Mouse (Mus musculus): ENCODE results near the gene Acot7. TPM values are rescaled to one million over a fixed set of nuclear protein-coding genes. Genes with fewer than 3 reads are reported as not detected.
A peak's percentile ranks its signal among the peaks of the same experiment; 100 is the strongest.

Gene Acot7
- polyA plus RNA-seq, 1 experiment from 2014 or later, result 168 TPM

- ATAC-seq, result no peak
- no peaks in the 10 kb centered on the region for H3K9me3 ChIP-seq (replicated peaks; ENCODE audit: control insufficient read depth, low read length)
- no peaks in the 10 kb centered on the region for H3K27me3 ChIP-seq (replicated peaks; ENCODE audit: control insufficient read depth, insufficient read depth, low read length)
- no peak overlapping the region for H3K9ac ChIP-seq (ENCODE audit: low read length)
- peaks cover 11% of the 10 kb centered on the region; the same call in 1 of the 2 replicates for H3K36me3 ChIP-seq (ENCODE audit: control insufficient read depth, insufficient read depth, low read length)
- H3K4me3 ChIP-seq (ENCODE audit: low read depth, low read length), result no peak overlapping the region
- H3K4me1 ChIP-seq (ENCODE audit: control insufficient read depth, insufficient read depth, low read length), result peaks cover 14% of the 10 kb centered on the region
- no peak overlapping the region for H3K27ac ChIP-seq (ENCODE audit: low read depth, low read length)
- no peak for DNase-seq (ENCODE audit: low spot score)
- 95% methylated on average over 3 of the region's 3 CpGs for WGBS
- H3K4me2 ChIP-seq (ENCODE audit: low read length), result no peak overlapping the region
These were observed 41.7 kb downstream of the Acot7 start for GRCm38 (mm10) chr4:152219591-152219990.

- Histone ChIP-seq H3K36me3 (ENCODE audit: control insufficient read depth, insufficient read depth, low read length) (peaks cover 15% of the 10 kb centered on the region; the same call in 1 of the 2 replicates), H3K4me3 (ENCODE audit: low read depth, low read length) (no peak overlapping the region), H3K27ac (ENCODE audit: low read depth, low read length) (peak overlapping the region; percentile 74), H3K9me3 (replicated peaks; ENCODE audit: control insufficient read depth, low read length) (no peaks in the 10 kb centered on the region), H3K4me2 (ENCODE audit: low read length) (0 out of 2 replicates have a peak overlapping the region, but pooled peaks have one; percentile 21), H3K27me3 (replicated peaks; ENCODE audit: control insufficient read depth, insufficient read depth, low read length) (no peaks in the 10 kb centered on the region), H3K4me1 (ENCODE audit: control insufficient read depth, insufficient read depth, low read length) (peaks cover 14% of the 10 kb centered on the region), H3K9ac (ENCODE audit: low read length) (0 out of 2 replicates have a peak overlapping the region, but pooled peaks have one; percentile 25)
- ATAC-seq, result peak; percentile 28
- WGBS, result 51% methylated on average over 6 of the region's 7 CpGs
- no peak for DNase-seq (ENCODE audit: low spot score)
These were observed 43.0 kb downstream of the Acot7 start for GRCm38 (mm10) chr4:152220771-152221410.

- 4% methylated on average over 9 of the region's 9 CpGs for WGBS
- Histone ChIP-seq H3K27me3 (replicated peaks; ENCODE audit: control insufficient read depth, insufficient read depth, low read length) (no peaks in the 10 kb centered on the region), H3K9ac (ENCODE audit: low read length) (0 out of 2 replicates have a peak overlapping the region, but pooled peaks have one; percentile 25)
These were observed 43.5 kb downstream of the Acot7 start for GRCm38 (mm10) chr4:152221411-152221887.

GRCm38 (mm10) chr4:152222111-152222510 is 44.2 kb downstream of the Acot7 start:
- no peak overlapping the region for H3K4me3 ChIP-seq (ENCODE audit: low read depth, low read length)
- H3K4me1 ChIP-seq (ENCODE audit: control insufficient read depth, insufficient read depth, low read length), result peaks cover 14% of the 10 kb centered on the region
- peaks cover 15% of the 10 kb centered on the region; the same call in 1 of the 2 replicates for H3K36me3 ChIP-seq (ENCODE audit: control insufficient read depth, insufficient read depth, low read length)
- WGBS, result 82% methylated on average over 6 of the region's 6 CpGs
- no peak overlapping the region for H3K4me2 ChIP-seq (ENCODE audit: low read length)
- peak overlapping the region; percentile 74; the same call in 1 of the 2 replicates for H3K27ac ChIP-seq (ENCODE audit: low read depth, low read length)
- H3K9me3 ChIP-seq (replicated peaks; ENCODE audit: control insufficient read depth, low read length), result no peaks in the 10 kb centered on the region
- H3K9ac ChIP-seq (ENCODE audit: low read length), result no peak overlapping the region
- no peaks in the 10 kb centered on the region for H3K27me3 ChIP-seq (replicated peaks; ENCODE audit: control insufficient read depth, insufficient read depth, low read length)
- no peak for ATAC-seq
- no peak for DNase-seq (ENCODE audit: low spot score)

More at GRCm38 (mm10) chr4:152221411-152221887, 43.5 kb downstream of the Acot7 start:
- peak; percentile 88 for ATAC-seq
- peak; percentile 86 for DNase-seq (ENCODE audit: low spot score)
- Histone ChIP-seq H3K4me1 (ENCODE audit: control insufficient read depth, insufficient read depth, low read length) (peaks cover 14% of the 10 kb centered on the region), H3K4me3 (ENCODE audit: low read depth, low read length) (no peak overlapping the region), H3K4me2 (ENCODE audit: low read length) (peak overlapping the region; percentile 21; the same call in 1 of the 2 replicates), H3K9me3 (replicated peaks; ENCODE audit: control insufficient read depth, low read length) (no peaks in the 10 kb centered on the region), H3K36me3 (ENCODE audit: control insufficient read depth, insufficient read depth, low read length) (peaks cover 15% of the 10 kb centered on the region; the same call in 1 of the 2 replicates), H3K27ac (ENCODE audit: low read depth, low read length) (peak overlapping the region; percentile 74)

- no peaks in the 10 kb centered on the region for H3K9me3 ChIP-seq (replicated peaks; ENCODE audit: control insufficient read depth, low read length)
- no peak overlapping the region for H3K27ac ChIP-seq (ENCODE audit: low read depth, low read length)
- WGBS, result 73% methylated on average over 1 of the region's 1 CpGs
- H3K9ac ChIP-seq (ENCODE audit: low read length), result no peak overlapping the region
- H3K4me1 ChIP-seq (ENCODE audit: control insufficient read depth, insufficient read depth, low read length), result peaks cover 14% of the 10 kb centered on the region
- H3K27me3 ChIP-seq (replicated peaks; ENCODE audit: control insufficient read depth, insufficient read depth, low read length), result no peaks in the 10 kb centered on the region
- no peak overlapping the region for H3K4me2 ChIP-seq (ENCODE audit: low read length)
- H3K4me3 ChIP-seq (ENCODE audit: low read depth, low read length), result no peak overlapping the region
- H3K36me3 ChIP-seq (ENCODE audit: control insufficient read depth, insufficient read depth, low read length), result peaks cover 15% of the 10 kb centered on the region; the same call in 1 of the 2 replicates
- no peak for ATAC-seq
- no peak for DNase-seq (ENCODE audit: low spot score)
These were observed 44.6 kb downstream of the Acot7 start for GRCm38 (mm10) chr4:152222513-152222912.

GRCm38 (mm10) chr4:152224156-152224555 is 46.2 kb downstream of the Acot7 start:
- no peaks in the 10 kb centered on the region for H3K27me3 ChIP-seq (replicated peaks; ENCODE audit: control insufficient read depth, insufficient read depth, low read length)
- DNase-seq (ENCODE audit: low spot score), result no peak

GRCm38 (mm10) chr4:152226901-152227486 is 49.1 kb downstream of the Acot7 start:
- ATAC-seq (no peak), DNase-seq (ENCODE audit: low spot score) (peak; percentile 45)
- Histone ChIP-seq H3K4me3 (ENCODE audit: low read depth, low read length) (no peak overlapping the region), H3K27me3 (replicated peaks; ENCODE audit: control insufficient read depth, insufficient read depth, low read length) (no peaks in the 10 kb centered on the region), H3K4me2 (ENCODE audit: low read length) (no peak overlapping the region), H3K9ac (ENCODE audit: low read length) (no peak overlapping the region), H3K36me3 (ENCODE audit: control insufficient read depth, insufficient read depth, low read length) (peaks cover 7% of the 10 kb centered on the region; the same call in 1 of the 2 replicates), H3K27ac (ENCODE audit: low read depth, low read length) (peak overlapping the region; percentile 70), H3K4me1 (ENCODE audit: control insufficient read depth, insufficient read depth, low read length) (peaks cover 2% of the 10 kb centered on the region), H3K9me3 (replicated peaks; ENCODE audit: control insufficient read depth, low read length) (no peaks in the 10 kb centered on the region)
- WGBS, result 73% methylated on average over 13 of the region's 13 CpGs

More at GRCm38 (mm10) chr4:152224156-152224555, 46.2 kb downstream of the Acot7 start:
- Histone ChIP-seq H3K9me3 (replicated peaks; ENCODE audit: control insufficient read depth, low read length) (no peaks in the 10 kb centered on the region), H3K4me1 (ENCODE audit: control insufficient read depth, insufficient read depth, low read length) (peaks cover 14% of the 10 kb centered on the region), H3K4me2 (ENCODE audit: low read length) (no peak overlapping the region), H3K36me3 (ENCODE audit: control insufficient read depth, insufficient read depth, low read length) (peaks cover 10% of the 10 kb centered on the region; the same call in 1 of the 2 replicates), H3K27ac (ENCODE audit: low read depth, low read length) (no peak overlapping the region), H3K4me3 (ENCODE audit: low read depth, low read length) (no peak overlapping the region), H3K9ac (ENCODE audit: low read length) (no peak overlapping the region)
- WGBS, result 97% methylated on average over 5 of the region's 5 CpGs
- no peak for ATAC-seq

GRCm38 (mm10) chr4:152227749-152228527 is 50.0 kb downstream of the Acot7 start:
- H3K4me2 ChIP-seq (ENCODE audit: low read length), result no peak overlapping the region
- no peak overlapping the region for H3K4me3 ChIP-seq (ENCODE audit: low read depth, low read length)
- no peak for DNase-seq (ENCODE audit: low spot score)
- peaks cover 7% of the 10 kb centered on the region; the same call in 1 of the 2 replicates for H3K36me3 ChIP-seq (ENCODE audit: control insufficient read depth, insufficient read depth, low read length)
- no peaks in the 10 kb centered on the region for H3K4me1 ChIP-seq (ENCODE audit: control insufficient read depth, insufficient read depth, low read length)
- 93% methylated on average over 12 of the region's 12 CpGs for WGBS
- H3K27ac ChIP-seq (ENCODE audit: low read depth, low read length), result 0 out of 2 replicates have a peak overlapping the region, but pooled peaks have one; percentile 9
- no peak for ATAC-seq
- H3K9me3 ChIP-seq (replicated peaks; ENCODE audit: control insufficient read depth, low read length), result no peaks in the 10 kb centered on the region
- no peak overlapping the region for H3K9ac ChIP-seq (ENCODE audit: low read length)
- H3K27me3 ChIP-seq (replicated peaks; ENCODE audit: control insufficient read depth, insufficient read depth, low read length), result no peaks in the 10 kb centered on the region
